Mouse (Mus musculus) hindbrain, embryonic 12.5 days (tissue): ENCODE measurements around the gene Olfr1495. TPM values are rescaled to one million over a fixed set of nuclear protein-coding genes. Genes with fewer than 3 reads are reported as not detected.

Experiments
- polyA plus RNA-seq: library from polyadenylated mRNA; unstranded; fragments of >200 nt; fragmentation: Nextera tagmentation; extraction: Ambion mirVana; gene quantifications from 2 replicates; pipeline ENCODE4 v1.2.1, GENCODE M21; 2016

Olfr1495 gene
- polyA plus RNA-seq, 1 experiment from 2014 or later, result not detected

Other genes starting within 250 kb of the Olfr1495 start
- not detected in 2 replicates for gene Olfr1480, start 236.7 kb upstream of the Olfr1495 start, polyA plus RNA-seq
- gene Olfr1484, start 181.1 kb upstream of the Olfr1495 start, polyA plus RNA-seq, result not detected in 2 replicates
- gene Olfr1487, start 147.2 kb upstream of the Olfr1495 start, polyA plus RNA-seq, result not detected in 2 replicates
- gene Olfr1489, start 133.0 kb upstream of the Olfr1495 start, polyA plus RNA-seq, result not detected in 2 replicates
- not detected in 2 replicates for gene Olfr1490, start 113.5 kb upstream of the Olfr1495 start, polyA plus RNA-seq
- not detected in 2 replicates for gene Olfr1491, start 67.3 kb upstream of the Olfr1495 start, polyA plus RNA-seq
- gene Olfr1493-ps1, start 41.3 kb upstream of the Olfr1495 start, polyA plus RNA-seq, result not detected in 2 replicates
- gene Olfr1494, start 24.9 kb upstream of the Olfr1495 start, polyA plus RNA-seq, result not detected in 2 replicates
- gene Olfr1496, start 13.3 kb downstream of the Olfr1495 start, polyA plus RNA-seq, result not detected in 2 replicates
- not detected in 2 replicates for gene Olfr1497, start 33.6 kb downstream of the Olfr1495 start, polyA plus RNA-seq
- not detected in 2 replicates for gene Olfr1499, start 54.8 kb downstream of the Olfr1495 start, polyA plus RNA-seq
- gene Olfr1500, start 65.9 kb downstream of the Olfr1495 start, polyA plus RNA-seq, result not detected in 2 replicates
- not detected in 2 replicates for gene Olfr1501, start 86.1 kb downstream of the Olfr1495 start, polyA plus RNA-seq
- not detected in 2 replicates for gene Olfr1502, start 97.2 kb downstream of the Olfr1495 start, polyA plus RNA-seq
- gene Olfr1504, start 133.3 kb downstream of the Olfr1495 start, polyA plus RNA-seq, result not detected in 2 replicates
- not detected in 2 replicates for gene Olfr1505, start 148.9 kb downstream of the Olfr1495 start, polyA plus RNA-seq